Mouse (Mus musculus) liver, postnatal 0 days (tissue): ENCODE data around the gene Mpig6b.

Experiments
- CTCF ChIP-seq: sonication (generic); IDR thresholded peaks from 2 replicates; pipeline ENCODE4 v1.5.1; 2016; ENCODE audit warnings: antibody characterized with exemption, low read depth
- EP300 ChIP-seq: IDR thresholded peaks from 2 replicates; pipeline ENCODE4 v1.6.1; 2016; ENCODE audit warnings: antibody characterized with exemption, low read depth, mild to moderate bottlenecking

DNA sequence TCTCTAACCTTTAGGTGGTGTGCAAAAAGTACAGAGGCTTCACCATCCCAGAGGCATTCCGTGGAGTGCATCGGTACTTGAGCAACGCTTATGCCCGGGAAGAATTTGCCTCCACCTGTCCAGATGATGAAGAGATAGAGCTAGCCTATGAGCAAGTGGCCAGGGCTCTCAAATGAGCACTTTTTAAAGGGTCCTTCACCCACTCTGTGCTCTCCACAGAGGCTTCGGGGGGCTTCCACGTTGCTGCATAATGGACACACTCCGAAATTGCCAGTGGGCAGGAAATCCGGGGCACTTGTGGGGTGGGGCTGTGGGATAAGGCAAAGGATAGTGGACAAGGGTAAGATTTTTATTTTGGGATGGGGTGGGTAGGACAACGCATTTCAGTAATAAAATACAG lies 7.7 kb downstream of the Mpig6b start:
- TF ChIP-seq EP300 (no peak), CTCF (no peak)
